Mouse (Mus musculus) right cerebral cortex, postnatal 25 days (tissue): ENCODE measurements around the gene Lifr.

Experiments used
- DNase-seq: peaks from one replicate; pipeline ENCODE4 v3.0.0; 2022

Lifr gene

GRCm38 (mm10) chr15:7207292-7207691 lies 116.9 kb downstream of the Lifr start:
- no peak for DNase-seq

GRCm38 (mm10) chr15:7208180-7208579 lies 117.8 kb downstream of the Lifr start:
- no peak for DNase-seq

GRCm38 (mm10) chr15:7213683-7214082 lies 123.3 kb downstream of the Lifr start:
- DNase-seq: no peak

- no peak for DNase-seq
These were observed 125.4 kb downstream of the Lifr start for GRCm38 (mm10) chr15:7215845-7216244.

- no peak for DNase-seq
These were observed 126.3 kb downstream of the Lifr start for GRCm38 (mm10) chr15:7216581-7217272.

- no peak for DNase-seq
These were observed 126.8 kb downstream of the Lifr start for GRCm38 (mm10) chr15:7217273-7217598.

- no peak for DNase-seq
These were observed 132.4 kb downstream of the Lifr start for GRCm38 (mm10) chr15:7222809-7223208.

GRCm38 (mm10) chr15:7224151-7224775 lies 133.8 kb downstream of the Lifr start:
- DNase-seq: no peak

- peak; percentile 78 for DNase-seq
These were observed 135.8 kb downstream of the Lifr start for GRCm38 (mm10) chr15:7226225-7226624.

- DNase-seq: no peak
These were observed 143.1 kb downstream of the Lifr start for GRCm38 (mm10) chr15:7233393-7234090.

GRCm38 (mm10) chr15:7239904-7240303 lies 149.5 kb downstream of the Lifr start:
- DNase-seq: no peak

- DNase-seq: no peak
These were observed 150.5 kb downstream of the Lifr start for GRCm38 (mm10) chr15:7240950-7241349.

- no peak for DNase-seq
These were observed 151.9 kb downstream of the Lifr start for GRCm38 (mm10) chr15:7242161-7242850.
